Mouse (Mus musculus) stomach, embryonic 16.5 days (tissue): ENCODE data around the gene Mrgprf. TPM values are rescaled to one million over a fixed set of nuclear protein-coding genes. Genes with fewer than 3 reads are reported as not detected.

Experiments used
- ATAC-seq: fragments of 200-750 bp; cut with Nextera tagmentation; 2 replicates; pipeline ENCODE4 v1.8.0; 2017; ENCODE audit warnings: moderate number of reproducible peaks, moderate TSS enrichment; ENCODE audit not compliant: insufficient read depth, low FRiP score
- H3K27ac ChIP-seq: fragments of 300-500 bp; sonication (generic); 2 replicates; pipeline ENCODE4 v1.5.1; 2014; ENCODE audit warnings: low read length
- H3K27me3 ChIP-seq: fragments of 300-500 bp; sonication (generic); 2 replicates; pipeline ENCODE4 v1.6.1; 2014; ENCODE audit warnings: low read length, control low read depth, mixed read lengths; ENCODE audit not compliant: control insufficient read depth, insufficient read depth
- H3K36me3 ChIP-seq: fragments of 300-500 bp; sonication (generic); 2 replicates; pipeline ENCODE4 v1.6.1; 2014; ENCODE audit warnings: low read length; ENCODE audit not compliant: control insufficient read depth, insufficient read depth
- H3K4me1 ChIP-seq: fragments of 300-500 bp; sonication (generic); 2 replicates; pipeline ENCODE4 v1.6.1; 2014; ENCODE audit warnings: low read length, control low read depth, mixed read lengths; ENCODE audit not compliant: control insufficient read depth, insufficient read depth
- H3K4me2 ChIP-seq: fragments of 300-500 bp; sonication (generic); 2 replicates; pipeline ENCODE4 v1.6.1; 2014; ENCODE audit warnings: low read depth, low read length, mixed read lengths
- H3K4me3 ChIP-seq: fragments of 300-500 bp; sonication (generic); replicated peaks from 2 replicates; pipeline ENCODE4 v1.5.1; 2014; ENCODE audit warnings: mild to moderate bottlenecking, low read length
- H3K9ac ChIP-seq: fragments of 300-500 bp; sonication (generic); 2 replicates; pipeline ENCODE4 v1.6.1; 2014; ENCODE audit warnings: low read length
- H3K9me3 ChIP-seq: fragments of 300-500 bp; sonication (generic); replicated peaks from 2 replicates; pipeline ENCODE4 v1.6.1; 2016; ENCODE audit warnings: low read length, control low read depth; ENCODE audit not compliant: control insufficient read depth
- WGBS: fragments of 180-500 bp; shearing (Covaris S2); extraction: QIAGEN DNeasy Blood & Tissue Kit; methylation state at CpG from one replicate; pipeline ENCODE4 v1.1.7; 2014; 5-methylcytosine and 5-hydroxymethylcytosine counted together
- polyA plus RNA-seq: library from polyadenylated mRNA; unstranded; fragments of >200 nt; fragmentation: Nextera tagmentation; extraction: Ambion mirVana; gene quantifications from 2 replicates; pipeline ENCODE4 v1.2.1, GENCODE M21; 2015

The Mrgprf gene
- 5.5 and 7.4 TPM in 2 replicates for polyA plus RNA-seq

- 32% methylated on average over 13 of the region's 13 CpGs for WGBS
- Histone ChIP-seq H3K9me3 (no peaks in the 10 kb centered on the region), H3K27ac (peak within 1 kb of the TSS; percentile 80), H3K9ac (peak within 1 kb of the TSS; percentile 43), H3K4me3 (peak within 1 kb of the TSS; percentile 25), H3K27me3 (no peaks in the 10 kb centered on the region), H3K4me1 (peaks cover 23% of the 10 kb centered on the region), H3K36me3 (no peaks in the 10 kb centered on the region), H3K4me2 (peak within 1 kb of the TSS; percentile 40)
- ATAC-seq = peak; percentile 42; the same call in 1 of the 2 replicates
Measured at GRCm38 (mm10) chr7:145300321-145301007, at the start of gene Mrgprf. Gene Mrgprf, plus strand, starts transcription at chr7:145300828.

GRCm38 (mm10) chr7:145252715-145253476 is 47.7 kb upstream of the Mrgprf start:
- Histone ChIP-seq H3K4me2 (no peak overlapping the region), H3K4me3 (no peak overlapping the region), H3K27ac (no peak overlapping the region), H3K36me3 (0 out of 2 replicates have a peak, but pooled peaks cover 2% of the 10 kb centered on the region), H3K9me3 (no peaks in the 10 kb centered on the region), H3K27me3 (no peaks in the 10 kb centered on the region), H3K4me1 (no peaks in the 10 kb centered on the region), H3K9ac (0 out of 2 replicates have a peak overlapping the region, but pooled peaks have one; percentile 26)
- WGBS = 21% methylated on average over 8 of the region's 8 CpGs
- peak; percentile 74; the same call in 1 of the 2 replicates for ATAC-seq

- no peak overlapping the region for H3K27ac ChIP-seq
- no peaks in the 10 kb centered on the region for H3K4me1 ChIP-seq
- H3K36me3 ChIP-seq = 0 out of 2 replicates have a peak, but pooled peaks cover 2% of the 10 kb centered on the region
- no peak for ATAC-seq
- no peak overlapping the region for H3K4me2 ChIP-seq
- no peaks in the 10 kb centered on the region for H3K27me3 ChIP-seq
- no peaks in the 10 kb centered on the region for H3K9me3 ChIP-seq
- WGBS = 53% methylated on average over 3 of the region's 3 CpGs
- no peak overlapping the region for H3K4me3 ChIP-seq
- no peak overlapping the region for H3K9ac ChIP-seq
Measured at GRCm38 (mm10) chr7:145253986-145254630, 46.5 kb upstream of the Mrgprf start.

- no peak overlapping the region for H3K4me3 ChIP-seq
- no peak overlapping the region for H3K9ac ChIP-seq
- ATAC-seq = no peak
- no peaks in the 10 kb centered on the region for H3K27me3 ChIP-seq
- H3K9me3 ChIP-seq = no peaks in the 10 kb centered on the region
- 0 out of 2 replicates have a peak, but pooled peaks cover 2% of the 10 kb centered on the region for H3K36me3 ChIP-seq
- no peaks in the 10 kb centered on the region for H3K4me1 ChIP-seq
- WGBS = 94% methylated on average over 1 of the region's 1 CpGs
- H3K4me2 ChIP-seq = no peak overlapping the region
- no peak overlapping the region for H3K27ac ChIP-seq
Measured at GRCm38 (mm10) chr7:145256092-145256491, 44.5 kb upstream of the Mrgprf start.

GRCm38 (mm10) chr7:145264202-145264601 is 36.4 kb upstream of the Mrgprf start:
- peaks cover 4% of the 10 kb centered on the region; the same call in 1 of the 2 replicates for H3K36me3 ChIP-seq
- no peak overlapping the region for H3K9ac ChIP-seq
- H3K27me3 ChIP-seq = no peaks in the 10 kb centered on the region
- no peaks in the 10 kb centered on the region for H3K9me3 ChIP-seq
- no peak overlapping the region for H3K27ac ChIP-seq
- no peak for ATAC-seq
- no peak overlapping the region for H3K4me3 ChIP-seq
- 63% methylated on average over 9 of the region's 9 CpGs for WGBS
- no peaks in the 10 kb centered on the region for H3K4me1 ChIP-seq
- H3K4me2 ChIP-seq = no peak overlapping the region

GRCm38 (mm10) chr7:145266011-145266410 is 34.6 kb upstream of the Mrgprf start:
- WGBS = 86% methylated on average over 2 of the region's 2 CpGs
- peaks cover 11% of the 10 kb centered on the region; the same call in 1 of the 2 replicates for H3K36me3 ChIP-seq
- no peak for ATAC-seq

GRCm38 (mm10) chr7:145268890-145269289 is 31.7 kb upstream of the Mrgprf start:
- Histone ChIP-seq H3K27ac (no peak overlapping the region), H3K36me3 (peaks cover 21% of the 10 kb centered on the region; the same call in 1 of the 2 replicates), H3K4me2 (no peak overlapping the region), H3K27me3 (no peaks in the 10 kb centered on the region), H3K4me1 (no peaks in the 10 kb centered on the region), H3K4me3 (no peak overlapping the region), H3K9me3 (no peaks in the 10 kb centered on the region), H3K9ac (no peak overlapping the region)
- ATAC-seq = peak; percentile 73
- WGBS = 69% methylated on average over 7 of the region's 7 CpGs

More at GRCm38 (mm10) chr7:145266011-145266410, 34.6 kb upstream of the Mrgprf start:
- H3K27me3 ChIP-seq = no peaks in the 10 kb centered on the region
- H3K4me2 ChIP-seq = no peak overlapping the region
- no peak overlapping the region for H3K9ac ChIP-seq
- no peak overlapping the region for H3K27ac ChIP-seq
- no peaks in the 10 kb centered on the region for H3K9me3 ChIP-seq
- no peaks in the 10 kb centered on the region for H3K4me1 ChIP-seq
- H3K4me3 ChIP-seq = no peak overlapping the region

- no peak for ATAC-seq
- no peak overlapping the region for H3K9ac ChIP-seq
- peaks cover 25% of the 10 kb centered on the region; the same call in 1 of the 2 replicates for H3K36me3 ChIP-seq
- H3K4me1 ChIP-seq = no peaks in the 10 kb centered on the region
- H3K4me3 ChIP-seq = no peak overlapping the region
- 88% methylated on average over 5 of the region's 5 CpGs for WGBS
- H3K9me3 ChIP-seq = no peaks in the 10 kb centered on the region
- no peaks in the 10 kb centered on the region for H3K27me3 ChIP-seq
- no peak overlapping the region for H3K4me2 ChIP-seq
- no peak overlapping the region for H3K27ac ChIP-seq
Measured at GRCm38 (mm10) chr7:145270955-145271354, 29.7 kb upstream of the Mrgprf start.
